Mouse (Mus musculus) brain, adult 10 weeks (tissue): ENCODE data around the gene Lrrc3b. TPM values are rescaled to one million over a fixed set of nuclear protein-coding genes. Genes with fewer than 3 reads are reported as not detected.

Source experiments
- polyA plus RNA-seq: library from polyadenylated mRNA; stranded (reverse); fragments of 350-450 nt; fragmentation: Illumina TruSeq; extraction: RNeasy Lipid Tissue Mini Kit (QIAGEN cat#74804); gene quantifications from one replicate; pipeline ENCODE4 v1.2.3, GENCODE M21; 2015; ENCODE audit warnings: low read depth, low replicate concordance

Gene Lrrc3b
- 21.4 TPM for polyA plus RNA-seq

DNA sequence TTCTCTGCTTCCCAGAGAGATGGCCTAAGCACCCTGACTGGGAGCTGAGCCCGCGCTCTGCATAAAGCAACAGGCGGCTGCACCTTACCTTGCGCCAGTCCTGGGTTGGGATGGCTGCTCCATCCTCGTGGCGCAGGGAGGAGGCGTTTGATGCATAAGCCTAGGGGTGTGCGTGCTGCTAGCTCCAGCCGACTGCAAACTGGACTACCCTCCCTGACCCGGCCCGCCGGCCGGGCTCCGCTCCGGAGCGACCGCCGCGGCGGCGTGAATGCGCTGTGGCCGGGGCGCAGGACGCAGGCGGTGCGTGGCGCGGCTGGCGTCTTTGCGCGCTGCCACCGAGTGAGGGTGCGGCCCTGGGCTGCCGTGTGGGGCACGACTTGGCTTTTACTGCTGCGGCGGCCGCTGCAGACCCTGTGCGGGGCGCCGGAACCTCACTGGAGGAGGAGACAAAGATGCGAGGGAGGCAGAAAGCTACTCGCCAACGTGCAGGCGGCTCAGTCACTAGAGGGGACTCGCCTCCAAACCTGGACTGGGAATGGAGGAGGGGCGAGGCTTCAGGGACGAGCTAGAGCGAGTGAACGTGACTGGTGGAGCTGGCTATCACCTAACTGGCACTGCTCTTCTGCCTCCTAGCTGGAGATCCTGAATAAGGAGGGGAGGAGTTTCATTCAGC lies at the start of gene Lrrc3b:
TSS of gene Lrrc3b (minus strand) at position 503 of the 673 bp plus-strand sequence.

